In the genomic region with DNA sequence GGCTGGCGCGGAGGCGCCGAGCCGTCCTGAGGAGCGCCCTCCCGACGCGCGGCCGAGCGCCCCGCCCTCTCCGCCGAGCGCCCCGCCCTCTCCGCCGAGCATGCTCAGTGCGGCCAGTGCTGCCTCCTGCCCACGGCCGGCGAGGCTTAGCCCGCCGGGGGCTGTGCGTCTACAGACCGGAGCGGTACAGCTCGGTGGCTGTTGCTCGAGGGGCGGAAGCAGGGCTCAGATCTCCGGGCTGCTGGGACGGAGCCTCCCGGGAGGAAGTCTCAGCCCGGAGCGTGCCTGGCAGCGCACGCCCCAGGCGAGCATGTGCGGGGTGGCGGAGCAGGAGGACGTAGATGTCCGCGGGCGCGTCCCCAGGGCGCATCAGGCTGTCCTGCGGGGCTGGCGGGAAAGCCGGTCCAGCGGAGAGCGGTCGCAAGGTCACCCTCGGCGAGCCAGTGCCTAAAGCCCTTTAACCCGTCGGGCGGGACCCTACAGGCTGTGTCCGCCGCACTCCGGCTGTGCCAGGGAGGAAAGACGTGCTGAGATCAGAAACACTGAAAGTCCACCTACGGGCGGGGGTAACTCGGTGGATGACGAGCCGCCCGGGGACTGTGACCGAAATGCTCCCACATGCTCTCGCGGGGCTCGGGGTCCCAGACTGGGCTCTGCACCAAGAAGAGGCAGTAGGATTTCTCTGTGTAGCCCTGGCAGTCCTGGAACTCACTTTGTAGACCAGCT, we compare ENCODE assay signal across 8 mouse cellular contexts. TPM values are rescaled to one million over a fixed set of nuclear protein-coding genes. Genes with fewer than 3 reads are reported as not detected.
DNase-seq lines count a peak whose midpoint lies in the region; ATAC-seq lines count a peak whose summit lies in the region.

No protein-coding gene starts in this region.

- H3K4me2 ChIP-seq in heart, embryonic 14.5 days (ENCODE audit: low read length) = peak overlapping the region; percentile 93
- peak overlapping the region; percentile 92 for H3K4me2 ChIP-seq in liver, embryonic 12.5 days

- no peaks in the 10 kb centered on the region for H3K9me3 ChIP-seq in heart, embryonic 14.5 days (ENCODE audit: control insufficient read depth, low read length)
- H3K9me3 ChIP-seq in liver, embryonic 12.5 days (replicated peaks) = no peaks in the 10 kb centered on the region

- H3K4me3 ChIP-seq in heart, embryonic 14.5 days (ENCODE audit: control insufficient read depth in 1 of 2, insufficient read depth in 1 of 2, low read depth in 1 of 2, low read length in 2 of 2) = peak overlapping the region; percentile 91 to 95
- H3K4me3 ChIP-seq in liver, embryonic 12.5 days = peak overlapping the region; percentile 95

- WGBS in heart, embryonic 14.5 days = under 1% methylated on average over 56 of the region's 72 CpGs
- under 1% methylated on average over 56 of the region's 72 CpGs for WGBS in liver, embryonic 12.5 days (ENCODE audit: insufficient replicate concordance)

- ATAC-seq in heart, embryonic 14.5 days (ENCODE audit: insufficient number of reproducible peaks, insufficient read depth, low FRiP score, low read depth) = peak; percentile 98
- peak; percentile 98 for ATAC-seq in liver, embryonic 12.5 days

- peak; percentile 81 to 83 for DNase-seq in CD8-positive naive resting alpha-beta T cell, adult 2 months (ENCODE audit: low read depth in 2 of 2, low spot score in 2 of 2)
- DNase-seq in c-Kit-negative CD71-positive TER-119-positive erythroid progenitor cells, embryonic 14.5 days (ENCODE audit: low read depth, low spot score) = peak; percentile 73
- peak; percentile 51 for DNase-seq in fibroblast of lung, adult 2 months (ENCODE audit: low read depth)
- peak; percentile 94 for DNase-seq in kidney, postnatal 14 days
- peak; percentile 94 for DNase-seq in naive thymus-derived CD4-positive, alpha-beta T cell, adult 2 months (ENCODE audit: low read depth)
- peak; percentile 93 for DNase-seq in splenic B cell, adult 2 months (ENCODE audit: low read depth, low spot score)

- no peaks in the 10 kb centered on the region for H3K36me3 ChIP-seq in heart, embryonic 14.5 days (ENCODE audit: control insufficient read depth, insufficient read depth, low read length)
- no peaks in the 10 kb centered on the region for H3K36me3 ChIP-seq in liver, embryonic 12.5 days
- no peaks in the 10 kb centered on the region for H3K36me3 ChIP-seq in splenic B cell, adult 2 months (ENCODE audit: control insufficient read depth, insufficient read depth, low read length, poor library complexity, severe bottlenecking)

- no peaks in the 10 kb centered on the region for H3K27me3 ChIP-seq in heart, embryonic 14.5 days (ENCODE audit: control insufficient read depth, insufficient read depth, low read length)
- no peaks in the 10 kb centered on the region for H3K27me3 ChIP-seq in liver, embryonic 12.5 days (replicated peaks)
- no peaks in the 10 kb centered on the region for H3K27me3 ChIP-seq in splenic B cell, adult 2 months (ENCODE audit: control insufficient read depth, insufficient read depth, low read length, poor library complexity, severe bottlenecking)

- H3K9ac ChIP-seq in heart, embryonic 14.5 days (ENCODE audit: low read length) = peak overlapping the region; percentile 96
- peak overlapping the region; percentile 77 for H3K9ac ChIP-seq in liver, embryonic 12.5 days

- H3K27ac ChIP-seq in heart, embryonic 14.5 days (replicated peaks in 1 of 2; ENCODE audit: control insufficient read depth in 1 of 2, insufficient read depth in 1 of 2, low read depth in 2 of 2, low read length in 2 of 2) = peak overlapping the region; percentile 96 to 99
- H3K27ac ChIP-seq in liver, embryonic 12.5 days = peak overlapping the region; percentile 82

- peaks cover 0 to 18% of the 10 kb centered on the region in 2 experiments; a peak in 2 of 4 replicates for H3K4me1 ChIP-seq in heart, embryonic 14.5 days (ENCODE audit: control insufficient read depth in 2 of 2, insufficient read depth in 2 of 2, low read length in 2 of 2)
- peaks cover 19% of the 10 kb centered on the region for H3K4me1 ChIP-seq in liver, embryonic 12.5 days

RNA-seq across cellular contexts. Expression of a gene that starts 0.5 kb away (rescaled TPM):
- 52.9 and 55.8 TPM in 2 replicates for polyA plus RNA-seq in heart, embryonic 14.5 days (2014; fragmentation: Nextera tagmentation; extraction: Ambion mirVana)
- polyA plus RNA-seq in liver, embryonic 12.5 days (2016; fragmentation: Nextera tagmentation; extraction: Ambion mirVana) = 31.1 and 31.4 TPM in 2 replicates

Comparison
In these comparisons a context has a peak if more than half of its experiments do, and no peak if none do; other contexts are left out.
1. Peak in every context shown above with its lines: DNase-seq, ATAC-seq, H3K4me3 ChIP-seq and H3K27ac ChIP-seq.